Mouse (Mus musculus): ENCODE measurements at regions not wholly inside any gene's neighbourhood (a gene's known extent, or its start where the extent isn't known, plus 50 kb on each side); places are given as distances from the start of the nearest gene placed in this dataset.
A peak's percentile ranks its signal among the peaks of the same experiment; 100 is the strongest.

GRCm38 (mm10) chr8:115854209-115854900, 146.8 kb upstream of the Maf start:
- Histone ChIP-seq H3K36me3 (ENCODE audit: control insufficient read depth, insufficient read depth) (no peaks in the 10 kb centered on the region), H3K9me3 (ENCODE audit: control insufficient read depth) (no peaks in the 10 kb centered on the region), H3K27ac (ENCODE audit: low read depth, low read length) (no peak overlapping the region), H3K4me3 (ENCODE audit: low read depth, low read length) (no peak overlapping the region), H3K27me3 (replicated peaks; ENCODE audit: control insufficient read depth, insufficient read depth, low read length) (no peaks in the 10 kb centered on the region), H3K9ac (ENCODE audit: low read depth, low read length) (no peak overlapping the region), H3K4me1 (replicated peaks; ENCODE audit: control insufficient read depth, insufficient read depth, low read length) (no peaks in the 10 kb centered on the region), H3K4me2 (replicated peaks; ENCODE audit: low read depth) (no peak overlapping the region)
- no peak for ATAC-seq
- no peak for TF ChIP-seq CTCF (IDR thresholded peaks at IDR 0.05; ENCODE audit: low read depth)
- WGBS: 72% methylated on average over 9 of the region's 9 CpGs

- Histone ChIP-seq H3K9me3 (ENCODE audit: control insufficient read depth) (no peaks in the 10 kb centered on the region), H3K4me1 (replicated peaks; ENCODE audit: control insufficient read depth, insufficient read depth, low read length) (no peaks in the 10 kb centered on the region), H3K4me3 (ENCODE audit: low read depth, low read length) (no peak overlapping the region), H3K27me3 (replicated peaks; ENCODE audit: control insufficient read depth, insufficient read depth, low read length) (no peaks in the 10 kb centered on the region), H3K27ac (ENCODE audit: low read depth, low read length) (no peak overlapping the region), H3K36me3 (ENCODE audit: control insufficient read depth, insufficient read depth) (no peaks in the 10 kb centered on the region), H3K4me2 (replicated peaks; ENCODE audit: low read depth) (no peak overlapping the region), H3K9ac (ENCODE audit: low read depth, low read length) (no peak overlapping the region)
- WGBS: 61% methylated on average over 1 of the region's 1 CpGs
- ATAC-seq: no peak
- TF ChIP-seq CTCF (IDR thresholded peaks at IDR 0.05; ENCODE audit: low read depth): no peak
Observed at GRCm38 (mm10) chr8:115850552-115850951, 143.0 kb upstream of the Maf start.

- no peak for ATAC-seq
- H3K4me1 ChIP-seq (replicated peaks; ENCODE audit: control insufficient read depth, insufficient read depth, low read length): peaks cover 9% of the 10 kb centered on the region; the same call in 1 of the 2 replicates
- no peak for TF ChIP-seq CTCF (IDR thresholded peaks at IDR 0.05; ENCODE audit: low read depth)
- H3K4me2 ChIP-seq (replicated peaks; ENCODE audit: low read depth): no peak overlapping the region
- H3K9ac ChIP-seq (ENCODE audit: low read depth, low read length): no peak overlapping the region
- no peak overlapping the region; the same call in 1 of the 2 replicates for H3K27ac ChIP-seq (ENCODE audit: low read depth, low read length)
- H3K4me3 ChIP-seq (ENCODE audit: low read depth, low read length): no peak overlapping the region
- no peaks in the 10 kb centered on the region for H3K9me3 ChIP-seq (ENCODE audit: control insufficient read depth)
- no peaks in the 10 kb centered on the region for H3K36me3 ChIP-seq (ENCODE audit: control insufficient read depth, insufficient read depth)
- no peaks in the 10 kb centered on the region for H3K27me3 ChIP-seq (replicated peaks; ENCODE audit: control insufficient read depth, insufficient read depth, low read length)
Observed at GRCm38 (mm10) chr8:115833391-115833790, 125.8 kb upstream of the Maf start.

- WGBS: 11% methylated on average over 1 of the region's 1 CpGs
- TF ChIP-seq CTCF (IDR thresholded peaks at IDR 0.05; ENCODE audit: low read depth): no peak
- H3K4me1 ChIP-seq (replicated peaks; ENCODE audit: control insufficient read depth, insufficient read depth, low read length): peaks cover 14% of the 10 kb centered on the region
- no peaks in the 10 kb centered on the region for H3K27me3 ChIP-seq (replicated peaks; ENCODE audit: control insufficient read depth, insufficient read depth, low read length)
- H3K27ac ChIP-seq (ENCODE audit: low read depth, low read length): peak overlapping the region; percentile 29; the same call in 1 of the 2 replicates
- peak; percentile 78 for ATAC-seq
- H3K36me3 ChIP-seq (ENCODE audit: control insufficient read depth, insufficient read depth): no peaks in the 10 kb centered on the region
- no peak overlapping the region for H3K9ac ChIP-seq (ENCODE audit: low read depth, low read length)
- H3K9me3 ChIP-seq (ENCODE audit: control insufficient read depth): no peaks in the 10 kb centered on the region
- H3K4me3 ChIP-seq (ENCODE audit: low read depth, low read length): no peak overlapping the region
- H3K4me2 ChIP-seq (replicated peaks; ENCODE audit: low read depth): no peak overlapping the region
Observed at GRCm38 (mm10) chr8:115831675-115832074, 124.1 kb upstream of the Maf start.

- H3K27ac ChIP-seq (ENCODE audit: low read depth, low read length): 0 out of 2 replicates have a peak overlapping the region, but pooled peaks have one; percentile 24
- H3K36me3 ChIP-seq (ENCODE audit: control insufficient read depth, insufficient read depth): no peaks in the 10 kb centered on the region
- H3K4me3 ChIP-seq (ENCODE audit: low read depth, low read length): no peak overlapping the region
- H3K27me3 ChIP-seq (replicated peaks; ENCODE audit: control insufficient read depth, insufficient read depth, low read length): no peaks in the 10 kb centered on the region
- H3K9me3 ChIP-seq (ENCODE audit: control insufficient read depth): no peaks in the 10 kb centered on the region
- H3K4me1 ChIP-seq (replicated peaks; ENCODE audit: control insufficient read depth, insufficient read depth, low read length): peaks cover 25% of the 10 kb centered on the region
- 28% methylated on average over 4 of the region's 4 CpGs for WGBS
- no peak overlapping the region for H3K4me2 ChIP-seq (replicated peaks; ENCODE audit: low read depth)
- peak; percentile 83 for ATAC-seq
- H3K9ac ChIP-seq (ENCODE audit: low read depth, low read length): no peak overlapping the region
- no peak for TF ChIP-seq CTCF (IDR thresholded peaks at IDR 0.05; ENCODE audit: low read depth)
Observed at GRCm38 (mm10) chr8:115830012-115830662, 122.5 kb upstream of the Maf start.

- Histone ChIP-seq H3K27ac (ENCODE audit: low read depth, low read length) (peak overlapping the region; percentile 61; the same call in 1 of the 2 replicates), H3K4me3 (ENCODE audit: low read depth, low read length) (no peak overlapping the region), H3K9ac (ENCODE audit: low read depth, low read length) (no peak overlapping the region), H3K4me2 (replicated peaks; ENCODE audit: low read depth) (no peak overlapping the region), H3K4me1 (replicated peaks; ENCODE audit: control insufficient read depth, insufficient read depth, low read length) (peaks cover 25% of the 10 kb centered on the region), H3K27me3 (replicated peaks; ENCODE audit: control insufficient read depth, insufficient read depth, low read length) (no peaks in the 10 kb centered on the region), H3K9me3 (ENCODE audit: control insufficient read depth) (no peaks in the 10 kb centered on the region), H3K36me3 (ENCODE audit: control insufficient read depth, insufficient read depth) (no peaks in the 10 kb centered on the region)
- WGBS: 21% methylated on average over 3 of the region's 3 CpGs
- no peak for ATAC-seq
- no peak for TF ChIP-seq CTCF (IDR thresholded peaks at IDR 0.05; ENCODE audit: low read depth)
Observed at GRCm38 (mm10) chr8:115826516-115826915, 118.9 kb upstream of the Maf start.

All from intestine, postnatal 0 days (tissue).